Mouse (Mus musculus) neutrophil, adult 59 days (primary cell): ENCODE measurements around the gene Glis3. TPM values are rescaled to one million over a fixed set of nuclear protein-coding genes. Genes with fewer than 3 reads are reported as not detected.

ENCODE experiments used
- total RNA-seq, 2 experiments: library from RNA; stranded (reverse); gene quantifications; 1 replicate in 1 of 2; 2 replicates in 1 of 2; pipeline ENCODE4 v1.2.4; 2023

The Glis3 gene
- 1 to 10 TPM; 4.1 to 4.7 TPM for total RNA-seq

DNA sequence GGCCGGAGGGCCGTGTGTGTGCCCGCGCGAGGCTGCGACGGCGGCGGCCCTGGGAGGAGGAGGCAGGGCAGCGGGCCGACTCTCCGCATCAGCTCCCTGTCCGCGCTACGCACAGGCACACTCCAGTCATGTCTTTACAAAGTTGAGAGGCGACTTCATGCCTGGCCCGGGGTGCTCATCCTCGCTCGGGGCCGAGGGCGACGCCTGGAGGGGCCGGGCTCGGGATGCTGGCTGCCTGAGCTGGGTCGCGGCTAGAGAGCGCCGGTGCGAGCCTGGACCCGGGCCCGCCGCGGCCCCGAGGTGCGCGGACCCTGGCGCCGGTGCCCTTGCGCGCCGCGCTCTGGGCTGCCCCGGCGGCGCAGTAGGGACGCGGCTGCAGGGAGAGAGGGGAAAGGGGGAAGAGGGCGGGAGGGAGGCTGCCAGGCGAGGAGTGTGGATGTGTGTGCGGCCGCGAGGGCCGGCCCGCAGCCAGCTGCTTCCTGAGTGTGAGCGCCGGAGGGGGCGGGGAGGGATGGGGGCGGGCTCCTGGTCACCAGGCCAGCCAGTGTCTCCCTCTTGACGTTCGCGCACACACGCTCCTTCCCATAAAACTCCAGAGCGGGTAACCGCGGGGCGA lies at the start of gene Glis3:
TSS of gene Glis3 (minus strand) at position 302 of the 616 bp plus-strand sequence.

Other genes with a start within 250 kb of the Glis3 start
- not detected for gene Slc1a1, start 155.0 kb upstream of the Glis3 start, total RNA-seq